Mouse (Mus musculus): Measurements from ENCODE around the gene Hyou1.

DNA sequence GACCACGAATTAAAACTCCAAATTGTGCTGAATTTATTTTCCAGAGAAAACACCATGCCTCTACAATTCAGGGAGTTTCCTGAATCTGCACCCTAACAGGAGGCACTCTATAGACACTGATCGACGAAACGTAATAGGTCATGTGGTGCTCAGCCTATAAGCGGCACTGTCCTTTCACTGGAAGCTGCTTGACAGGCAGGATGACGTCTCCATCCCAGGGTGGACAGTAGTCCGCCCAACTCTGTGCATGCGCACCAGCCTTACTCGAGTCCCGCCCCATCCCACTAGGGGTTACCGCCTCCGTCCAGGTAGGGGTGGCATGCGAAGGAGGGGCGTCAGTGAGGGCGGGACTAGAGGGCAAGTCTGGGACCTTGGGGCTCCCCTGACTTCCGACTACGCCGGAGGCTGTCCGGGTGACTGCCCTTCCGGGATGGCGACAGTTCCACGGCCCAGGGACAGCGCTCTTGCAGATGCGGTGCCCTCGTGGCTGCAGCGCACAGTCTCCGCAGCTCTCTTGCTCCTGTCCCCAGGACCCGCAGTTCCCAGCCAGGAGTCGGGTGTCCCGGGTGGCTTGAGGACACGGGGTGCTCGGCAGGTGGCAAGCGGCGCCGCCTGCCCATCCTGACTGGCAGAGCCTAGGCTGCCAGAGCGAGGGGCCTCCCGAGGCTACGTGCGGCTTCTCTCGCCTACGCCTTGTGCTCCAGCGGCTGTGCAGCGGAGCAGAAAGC, 17.6 kb downstream of the Hyou1 start, which contains the start of gene Slc37a4:
- TF ChIP-seq POLR2A (IDR thresholded peaks at IDR 0.05; ENCODE audit: borderline replicate concordance, control insufficient read depth, low read depth, low read length) (peak; percentile 98), CTCF (IDR thresholded peaks at IDR 0.05; ENCODE audit: control insufficient read depth, insufficient read depth, low read length) (no peak)

All from bone marrow, adult 2 months (tissue).